Mouse (Mus musculus) megakaryocyte progenitor cell, adult 5-6 weeks (primary cell): Measurements from ENCODE around the gene Map2k2. TPM values are rescaled to one million over a fixed set of nuclear protein-coding genes. Genes with fewer than 3 reads are reported as not detected.

Experiments used
- ATAC-seq: replicated peaks from 2 replicates; pipeline ENCODE4 v1.8.0; 2016; ENCODE audit warnings: mild to moderate bottlenecking, moderate TSS enrichment, inconsistent platforms; ENCODE audit not compliant: poor library complexity
- total RNA-seq, 2 experiments: library from RNA; stranded (forward) in 1 of 2; stranded (reverse) in 1 of 2; fragments of 157-497, 149-512 nt in 1 of 2; fragments of 200-1000 nt in 1 of 2; gene quantifications; 2 replicates each; pipeline versions ENCODE4 v1.2.3 to v1.2.4; 2015 to 2017

The Map2k2 gene
- total RNA-seq, 2 experiments from 2014 or later = 34.4 to 54.9 TPM

DNA sequence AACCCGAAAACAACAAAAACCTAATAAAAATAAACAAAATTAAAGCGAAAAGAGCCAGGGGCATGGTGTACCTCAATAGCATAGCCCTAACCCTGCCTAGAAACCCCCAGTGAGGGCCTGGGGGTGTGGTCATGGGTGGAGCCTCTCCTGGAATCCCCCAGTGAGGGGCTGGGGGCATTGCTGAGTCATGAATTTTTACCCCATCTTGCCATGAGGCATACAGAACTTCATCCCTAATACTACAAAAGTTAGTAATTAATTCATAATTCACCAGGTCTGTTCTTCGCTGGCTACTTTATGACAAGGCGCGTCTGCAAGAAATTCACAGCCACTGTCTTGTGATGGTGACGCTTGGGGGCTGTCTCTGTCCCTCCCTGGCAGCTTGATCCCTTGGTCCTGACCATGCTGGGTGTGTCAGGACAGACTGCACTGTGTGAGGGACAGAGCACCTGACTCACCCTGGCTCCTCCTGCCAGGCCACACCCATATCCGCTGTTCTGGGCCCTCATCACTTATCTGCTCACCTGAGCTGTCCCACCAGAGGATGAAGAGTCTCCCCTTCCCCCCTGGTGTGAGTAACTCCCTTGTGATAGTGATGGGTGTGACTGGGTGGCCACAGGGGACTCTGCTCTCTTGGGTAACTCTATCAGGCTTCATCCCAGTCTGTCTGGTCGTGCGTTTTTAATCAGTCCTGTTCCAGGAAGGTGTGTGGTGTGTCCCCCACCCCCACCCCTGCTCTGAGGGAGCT lies 10.6 kb upstream of the Map2k2 start:
- ATAC-seq = peak; percentile 55

- peak; percentile 85 for ATAC-seq
Measured at GRCm38 (mm10) chr10:81106113-81106721, 502 bp downstream of the Map2k2 start.

DNA sequence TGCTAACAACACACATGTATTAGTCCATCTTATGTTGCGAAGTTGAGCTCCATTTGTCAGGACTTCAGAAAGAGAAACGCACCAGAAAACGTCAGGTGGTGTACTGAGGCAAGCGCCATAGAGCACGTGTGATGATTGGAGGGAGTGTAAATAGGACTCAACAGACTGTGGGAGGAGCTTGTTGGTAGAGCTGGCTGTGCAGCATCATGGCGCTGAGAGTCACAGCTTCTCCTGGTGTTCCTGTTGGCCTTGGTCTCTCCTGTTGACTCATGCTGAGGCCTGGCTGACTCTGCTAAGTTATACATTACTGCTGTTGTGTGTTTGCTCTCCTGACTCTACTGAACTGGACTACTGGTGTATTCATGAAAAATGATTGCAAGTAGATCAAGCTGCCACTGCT lies 7.2 kb downstream of the Map2k2 start:
- no peak for ATAC-seq

DNA sequence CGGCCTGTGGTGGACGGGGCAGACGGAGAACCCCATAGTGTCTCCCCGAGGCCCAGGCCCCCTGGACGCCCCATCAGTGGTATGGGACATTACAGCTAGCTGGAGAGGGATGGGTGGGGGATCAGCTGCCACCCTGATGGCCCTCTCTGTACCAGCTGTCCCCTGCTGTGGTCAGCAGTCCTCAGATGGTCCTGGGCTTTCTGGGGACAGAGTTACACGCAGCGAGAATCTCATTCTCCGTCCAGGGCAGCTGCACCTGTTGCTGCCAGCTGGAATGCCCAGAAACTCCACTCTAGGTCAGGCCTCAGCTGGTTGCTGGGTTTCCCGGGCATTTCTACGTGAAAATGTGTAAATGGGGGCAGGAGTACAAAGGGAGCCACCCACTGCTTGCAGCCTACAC lies 13.9 kb downstream of the Map2k2 start:
- no peak for ATAC-seq

- ATAC-seq = no peak
Measured at GRCm38 (mm10) chr10:81120650-81121049, 14.9 kb downstream of the Map2k2 start.

DNA sequence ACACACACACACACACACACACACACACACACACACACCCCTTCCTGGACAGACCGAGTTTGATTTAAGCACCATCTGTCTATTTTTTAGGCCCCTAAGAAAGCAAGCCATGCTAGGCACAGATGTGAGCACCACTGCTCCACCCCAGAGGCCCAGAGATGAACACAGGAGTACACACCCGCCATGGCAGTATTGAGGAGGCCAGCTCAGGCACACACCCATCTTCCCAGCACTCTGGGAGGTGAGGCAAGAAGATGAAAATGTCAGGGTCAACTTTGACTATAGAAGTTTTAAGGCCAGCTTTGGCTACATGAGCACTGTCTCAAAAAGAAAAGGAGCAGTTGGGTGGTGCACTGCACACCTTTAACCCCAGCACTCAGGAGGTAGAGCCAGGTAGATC lies 17.2 kb downstream of the Map2k2 start:
- no peak for ATAC-seq

- no peak for ATAC-seq
Measured at GRCm38 (mm10) chr10:81123500-81123899, 17.8 kb downstream of the Map2k2 start.

- peak; percentile 35 for ATAC-seq
Measured at GRCm38 (mm10) chr10:81134181-81134587, 28.5 kb downstream of the Map2k2 start.

DNA sequence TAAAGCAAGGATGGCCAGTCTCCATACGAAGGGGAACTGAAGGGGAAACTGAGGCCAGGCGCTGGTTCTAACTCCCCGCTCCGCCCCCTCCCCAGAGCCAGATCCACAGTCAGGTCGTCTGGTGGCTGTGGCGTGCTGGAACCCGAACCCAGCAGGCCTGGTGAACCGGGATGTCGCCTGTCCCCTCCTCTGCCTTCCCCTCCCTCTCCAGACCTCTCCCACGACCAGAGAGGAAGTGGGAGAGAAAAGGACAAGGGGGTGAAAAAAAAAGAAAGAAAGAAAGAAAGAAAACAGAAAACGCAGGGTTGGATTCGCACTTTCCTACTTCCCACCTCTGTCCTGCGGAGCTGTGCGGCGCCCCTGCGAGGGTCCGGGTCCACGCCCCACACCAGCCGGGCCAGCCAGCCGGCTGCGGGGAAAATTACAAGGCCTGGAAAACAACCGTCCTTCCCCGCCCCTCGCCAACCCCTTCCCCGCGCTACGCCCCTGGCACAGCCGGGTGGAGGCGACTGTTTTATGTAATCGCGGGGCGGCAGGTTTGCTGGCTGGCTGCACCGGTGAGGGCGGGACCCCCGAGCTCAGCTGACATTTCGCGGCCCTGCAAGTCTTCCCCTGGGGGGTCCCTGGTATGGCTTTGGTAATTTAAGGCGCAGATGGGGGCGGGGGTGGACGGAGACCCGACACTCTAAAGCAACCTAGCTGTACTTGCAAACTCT lies 29.4 kb downstream of the Map2k2 start, which contains the start of gene Zbtb7a:
Gene Zbtb7a (plus strand): TSS at position 255 of the 716 bp plus-strand sequence.
- ATAC-seq = peak; percentile 5

DNA sequence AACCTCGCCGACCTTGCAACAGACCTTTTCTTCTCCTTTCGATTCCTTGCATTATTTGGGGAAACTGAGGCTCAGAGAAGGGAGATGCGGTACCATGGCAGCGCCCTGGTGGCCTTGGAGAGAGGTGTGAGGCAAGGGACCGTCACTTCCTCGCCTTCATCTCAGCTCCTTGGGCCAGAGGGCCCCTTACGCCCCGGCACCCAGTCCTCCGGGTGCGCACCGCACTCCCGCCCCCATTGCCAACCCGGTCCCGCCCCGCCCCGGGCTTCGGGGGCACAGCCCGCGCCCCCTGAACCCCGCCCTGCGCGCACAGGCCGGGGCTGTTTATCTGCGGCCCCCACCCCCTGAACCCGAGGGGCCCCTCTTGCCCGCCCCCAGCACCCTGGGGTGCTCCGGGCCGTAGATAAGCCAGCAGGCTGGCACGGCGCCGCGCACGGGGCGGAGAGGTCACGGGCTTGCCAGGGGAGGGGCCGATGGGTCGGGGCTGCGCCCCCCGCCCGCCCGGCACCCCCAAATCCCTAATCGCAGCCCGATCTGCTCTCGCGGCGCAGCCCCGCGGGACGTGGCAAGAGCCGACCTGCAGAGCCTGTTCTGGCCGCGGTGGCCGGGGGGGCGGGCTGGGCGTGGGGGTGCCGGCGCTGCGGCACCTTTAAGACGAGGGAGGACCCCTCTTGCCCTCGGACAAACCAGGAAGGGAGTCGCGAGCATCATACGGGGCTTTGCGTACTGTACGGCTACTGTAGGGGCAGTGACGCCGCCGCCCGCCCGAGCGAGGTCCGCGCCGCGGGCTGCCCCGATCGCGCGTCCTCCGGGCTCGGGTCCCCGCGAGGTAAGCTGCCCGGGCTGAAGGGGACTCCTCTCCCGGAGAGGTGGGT lies 30.4 kb downstream of the Map2k2 start:
- ATAC-seq = peak; percentile 19

DNA sequence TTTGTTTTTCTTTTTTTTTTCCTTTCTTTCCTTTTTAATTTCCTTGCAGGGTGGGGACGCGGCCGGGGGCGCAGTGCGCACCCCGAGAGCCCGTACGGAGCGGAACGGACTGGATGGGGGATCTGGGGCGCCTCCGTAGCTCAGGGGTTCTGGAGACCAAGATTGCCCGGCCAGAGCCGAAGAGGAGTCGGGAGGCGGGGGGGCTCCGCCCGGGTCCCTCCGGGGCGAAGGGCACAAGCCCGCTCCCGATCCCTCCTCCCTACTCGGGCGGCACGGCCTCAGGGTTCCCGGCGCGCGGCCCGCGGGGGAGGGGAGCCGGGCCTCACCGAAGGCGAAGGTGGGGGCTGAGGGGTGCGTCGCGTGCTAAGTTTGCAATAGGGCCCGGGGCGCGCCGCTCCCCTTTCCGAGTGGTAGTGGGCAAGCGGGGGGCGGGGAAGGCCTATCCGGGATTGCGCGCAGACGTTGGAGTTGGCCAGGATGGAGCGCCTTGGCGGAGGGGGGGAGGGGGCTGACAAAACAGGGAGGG lies 31.1 kb downstream of the Map2k2 start:
- no peak for ATAC-seq

DNA sequence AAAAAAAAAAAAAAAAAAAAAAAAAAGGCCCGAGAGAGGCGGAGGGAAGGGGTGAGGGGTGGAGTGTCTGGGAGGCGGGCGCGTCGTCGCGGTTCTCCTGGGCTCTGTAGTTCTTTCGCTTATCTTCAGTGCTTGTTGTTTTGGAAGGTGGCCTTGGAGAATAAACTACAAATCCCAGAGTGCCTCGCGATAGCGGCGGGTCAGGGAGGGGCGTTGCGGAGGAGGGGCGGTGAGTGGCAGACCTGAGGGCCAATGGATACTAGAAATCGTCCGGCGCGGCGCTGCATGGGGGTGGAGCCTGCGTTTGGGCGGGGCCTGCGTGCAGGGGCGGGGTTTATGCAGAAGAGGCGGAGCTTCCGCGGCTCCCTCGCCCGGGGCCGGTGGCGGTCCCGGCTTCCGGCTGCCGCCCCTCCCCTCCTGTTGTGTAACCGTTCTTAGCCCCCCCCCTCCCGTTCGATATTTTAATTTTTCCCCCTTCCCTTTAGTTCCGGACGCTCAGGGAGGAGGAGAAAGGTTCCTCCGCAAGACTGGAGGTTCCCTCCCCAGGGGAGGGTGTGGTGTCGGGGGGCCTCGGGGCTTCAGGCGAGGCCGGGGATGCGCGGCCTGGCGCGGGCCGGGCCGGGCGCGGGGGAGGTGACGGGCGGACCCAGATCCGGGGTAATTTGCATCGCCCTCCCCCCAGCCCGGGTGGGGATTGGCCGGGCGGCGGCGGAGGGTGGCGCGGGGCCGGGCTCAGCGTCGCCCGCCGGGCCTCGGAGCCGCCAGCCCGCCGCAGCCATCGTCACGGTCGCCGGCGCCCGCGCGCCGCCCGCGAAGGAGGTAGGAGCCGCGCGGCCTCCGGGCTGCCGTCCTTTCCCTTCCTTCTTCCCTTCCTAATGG lies 31.8 kb downstream of the Map2k2 start:
- ATAC-seq = peak; percentile 64

GRCm38 (mm10) chr10:81138131-81138782 lies 32.5 kb downstream of the Map2k2 start:
- ATAC-seq = no peak; the same call in 1 of the 2 replicates

DNA sequence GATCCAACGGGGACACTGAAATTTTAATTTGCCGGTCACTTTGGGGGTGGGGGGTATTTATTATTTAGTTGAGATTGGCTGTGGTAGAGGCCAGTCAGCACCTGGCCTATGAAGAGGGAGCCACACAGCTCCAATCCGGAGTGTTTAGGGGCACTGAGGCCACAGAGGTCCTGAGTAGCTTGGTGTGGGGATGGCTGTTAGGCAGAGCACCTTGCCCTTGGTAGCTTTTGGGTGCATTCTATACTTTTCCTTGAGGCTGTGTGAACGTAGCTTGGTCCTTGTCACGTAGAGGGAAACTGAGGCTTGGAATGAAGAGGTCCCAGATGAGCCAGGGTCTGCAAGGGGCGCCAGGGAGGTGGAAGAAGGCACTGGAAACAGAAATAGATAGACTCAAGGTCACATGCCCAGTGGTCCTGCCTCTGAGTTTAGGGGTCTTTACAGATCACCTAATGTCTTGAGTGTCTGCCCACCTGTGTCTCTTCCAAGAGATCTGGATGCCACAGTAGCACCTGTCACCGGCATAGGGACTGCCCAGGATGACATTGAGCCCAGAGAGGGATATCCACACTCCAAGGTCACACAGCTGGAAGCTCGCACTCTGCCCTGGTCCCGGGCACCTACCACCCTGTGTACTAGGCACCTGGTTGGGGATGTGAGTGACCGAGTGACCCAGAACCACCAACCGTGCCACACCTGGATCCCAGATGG lies 33.3 kb downstream of the Map2k2 start:
- no peak for ATAC-seq

- no peak for ATAC-seq
Measured at GRCm38 (mm10) chr10:81139529-81139846, 33.8 kb downstream of the Map2k2 start.

- ATAC-seq = no peak
Measured at GRCm38 (mm10) chr10:81140005-81140404, 34.3 kb downstream of the Map2k2 start.

- no peak for ATAC-seq
Measured at GRCm38 (mm10) chr10:81140717-81141454, 35.2 kb downstream of the Map2k2 start.
